Mouse (Mus musculus) CH12.LX (cell line): Measurements from ENCODE around the gene Serpine1. TPM values are rescaled to one million over a fixed set of nuclear protein-coding genes. Genes with fewer than 3 reads are reported as not detected.

Experiments
- DNase-seq: peaks from one replicate; pipeline ENCODE4 v3.0.0-alpha.2; 2013; ENCODE audit errors: extremely low read depth
- H3K27ac ChIP-seq: 2 replicates; pipeline ENCODE4 v1.5.1; 2012; ENCODE audit warnings: low read depth, mild to moderate bottlenecking, control low read depth, moderate library complexity; ENCODE audit not compliant: insufficient read depth
- H3K27me3 ChIP-seq: replicated peaks from 2 replicates; pipeline ENCODE3; 2012; ENCODE audit warnings: inconsistent platforms
- H3K36me3 ChIP-seq, 2 experiments: replicated peaks in 1 of 2; 2 replicates each; pipeline versions ENCODE3 to v1.6.1; 2012; ENCODE audit warnings: inconsistent platforms in 1 of 2, low read length in 1 of 2, mild to moderate bottlenecking in 1 of 2, mixed read lengths in 1 of 2, moderate library complexity in 1 of 2; ENCODE audit not compliant: control insufficient read depth in 1 of 2, insufficient read depth in 1 of 2
- H3K4me1 ChIP-seq, 2 experiments: 2 replicates each; pipeline ENCODE4 v1.6.1; 2012; ENCODE audit warnings: inconsistent platforms in 1 of 2, moderate library complexity in 1 of 2; ENCODE audit not compliant: insufficient read depth in 2 of 2, control insufficient read depth in 1 of 2
- H3K4me2 ChIP-seq: 2 replicates; pipeline ENCODE4 v1.6.1; 2012; ENCODE audit warnings: low read depth, mild to moderate bottlenecking, control low read depth; ENCODE audit not compliant: poor library complexity, insufficient read depth, severe bottlenecking
- H3K4me3 ChIP-seq, 3 experiments: fragments of 150-350 bp in 1 of 3; sonication (generic) in 1 of 3; replicated peaks in 1 of 3; 2 replicates each; pipeline versions ENCODE3 to v1.5.1; 2011 to 2012; ENCODE audit warnings: low read depth in 2 of 3, low read length in 2 of 3, mild to moderate bottlenecking in 2 of 3, moderate library complexity in 2 of 3, control low read depth in 1 of 3, improper control_type of control experiment in 1 of 3, inconsistent platforms in 1 of 3, mixed read lengths in 1 of 3; ENCODE audit not compliant: poor library complexity in 1 of 3
- H3K79me2 ChIP-seq: replicated peaks from 2 replicates; pipeline ENCODE4 v1.6.1; 2012; ENCODE audit warnings: mild to moderate bottlenecking, moderate library complexity; ENCODE audit not compliant: control insufficient read depth, poor library complexity, insufficient read depth, severe bottlenecking; ENCODE audit errors: extremely low read depth
- H3K9ac ChIP-seq: 2 replicates; pipeline ENCODE4 v1.6.1; 2012; ENCODE audit warnings: low read depth, mild to moderate bottlenecking, control low read depth, moderate library complexity; ENCODE audit not compliant: insufficient read depth
- H3K9me3 ChIP-seq: replicated peaks from 2 replicates; pipeline ENCODE3; 2012; ENCODE audit warnings: low read length, inconsistent platforms, mixed read lengths
- BHLHE40 ChIP-seq: IDR thresholded peaks from 2 replicates; pipeline ENCODE4 v1.6.1; 2011; ENCODE audit warnings: mild to moderate bottlenecking, low read depth, low read length, improper control_type of control experiment
- CHD1 ChIP-seq: IDR thresholded peaks from 2 replicates; pipeline ENCODE4 v1.6.1; 2012; ENCODE audit warnings: low read depth, low read length, improper control_type of control experiment, inconsistent platforms
- E2F4 ChIP-seq: IDR thresholded peaks from 2 replicates; pipeline ENCODE4 v1.6.1; 2011; ENCODE audit warnings: low read depth, low read length, improper control_type of control experiment; ENCODE audit not compliant: insufficient replicate concordance
- ELF1 ChIP-seq: IDR thresholded peaks from 2 replicates; pipeline ENCODE4 v1.6.1; 2014; ENCODE audit warnings: low read depth, mild to moderate bottlenecking, inconsistent platforms, low read length, improper control_type of control experiment
- EP300 ChIP-seq: IDR thresholded peaks from 2 replicates; pipeline ENCODE4 v1.6.1; 2011; ENCODE audit warnings: low read length, improper control_type of control experiment
- ETS1 ChIP-seq: conservative IDR thresholded peaks from 2 replicates; pipeline ENCODE4 v1.6.1; 2012; ENCODE audit warnings: low read depth, mild to moderate bottlenecking, inconsistent platforms, low read length, improper control_type of control experiment, moderate library complexity
- GABPA ChIP-seq: IDR thresholded peaks from 2 replicates; pipeline ENCODE4 v1.6.1; 2012; ENCODE audit warnings: low read depth, low read length, improper control_type of control experiment, inconsistent platforms; ENCODE audit not compliant: insufficient replicate concordance
- HCFC1 ChIP-seq: IDR thresholded peaks from 2 replicates; pipeline ENCODE4 v1.6.1; 2012; ENCODE audit warnings: low read depth, mild to moderate bottlenecking, inconsistent platforms, low read length, improper control_type of control experiment
- NRF1 ChIP-seq: IDR thresholded peaks from 2 replicates; pipeline ENCODE4 v1.6.1; 2014; ENCODE audit warnings: low read depth, mild to moderate bottlenecking, inconsistent platforms, low read length, improper control_type of control experiment, moderate library complexity
- POLR2A ChIP-seq: IDR thresholded peaks from 2 replicates; pipeline ENCODE4 v1.6.1; 2011; ENCODE audit warnings: low read depth, mild to moderate bottlenecking, improper control_type of control experiment, low read length
- POLR2AphosphoS2 ChIP-seq: IDR thresholded peaks from 2 replicates; pipeline ENCODE4 v1.6.1; 2011; ENCODE audit warnings: low read depth, low read length, improper control_type of control experiment
- RAD21 ChIP-seq: IDR thresholded peaks from 2 replicates; pipeline ENCODE4 v1.6.1; 2011; ENCODE audit warnings: low read depth, mild to moderate bottlenecking, low read length, improper control_type of control experiment, moderate library complexity
- SIN3A ChIP-seq: IDR thresholded peaks from 2 replicates; pipeline ENCODE4 v1.6.1; 2012; ENCODE audit warnings: low read length, improper control_type of control experiment, inconsistent platforms
- USF2 ChIP-seq: conservative IDR thresholded peaks from 2 replicates; pipeline ENCODE4 v1.6.1; 2011; ENCODE audit warnings: low read depth, low read length, improper control_type of control experiment
- dilution Hi-C: fragments of 300-500 bp; cut with MboI; formaldehyde crosslinking; loops from 2 replicates; pipeline ENCODE4 v1.14.3; 2020; ENCODE audit warnings: low sequenced_read_pairs; ENCODE audit not compliant: extremely low pct_unique_long_range_greater_than_20kb, extremely low pct_ligation_motif_present
- in situ Hi-C: fragments of 300-500 bp; cut with MboI; formaldehyde crosslinking; loops from 3 replicates; pipeline ENCODE4 v1.14.3; 2019; ENCODE audit warnings: low sequenced_read_pairs, low pct_ligation_motif_present, low pct_unique_long_range_greater_than_20kb, mixed read lengths
- polyA plus RNA-seq: library from polyadenylated mRNA; unstranded; fragments of >175 nt; gene quantifications from 2 replicates; pipeline ENCODE4 v1.2.1, GENCODE M21; 2012; ENCODE audit warnings: low read depth; ENCODE audit not compliant: insufficient read length
- total RNA-seq, 2 experiments: library from RNA; depleted of rRNA; stranded (reverse); fragments of 300-350 nt in 1 of 2; fragments of >200 nt in 1 of 2; gene quantifications; 2 replicates each; pipeline ENCODE4 v1.2.3; 2012 to 2014

The Serpine1 gene
- total and polyA plus RNA-seq, 3 experiments, result 0.51 to 1.8 (median 0.61) TPM

DNA sequence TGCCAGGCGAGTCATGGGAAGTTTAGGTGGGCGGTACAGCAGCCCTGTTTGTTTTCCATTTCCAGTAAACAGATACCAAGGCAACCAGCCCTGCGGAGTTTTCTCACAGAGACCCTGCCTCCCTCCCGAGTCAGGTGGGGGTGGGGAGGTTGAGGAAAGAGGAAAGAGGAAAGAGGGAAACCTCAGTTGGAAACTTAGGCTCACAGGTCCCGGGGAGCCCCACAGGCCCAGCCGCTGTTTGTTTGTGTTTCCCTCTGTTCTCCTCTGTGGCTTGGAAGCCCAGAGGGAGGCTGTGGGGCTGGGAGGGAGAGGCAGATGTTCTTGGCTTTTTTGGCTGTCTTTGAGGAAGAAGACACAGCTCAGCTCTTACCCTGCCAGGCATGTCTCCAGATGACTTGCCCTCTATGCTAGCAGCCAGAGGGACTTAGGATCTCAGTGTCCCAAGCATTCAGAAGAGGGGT lies 2.2 kb upstream of the Serpine1 start:
- no peak for DNase-seq
- Histone ChIP-seq H3K4me1 (peaks cover 11 to 38% of the 10 kb centered on the region in 2 experiments), H3K27ac (no peak overlapping the region), H3K36me3 (no peaks in the 10 kb centered on the region), H3K9ac (no peak overlapping the region), H3K79me2 (no peaks in the 10 kb centered on the region), H3K9me3 (no peaks in the 10 kb centered on the region), H3K4me2 (no peak overlapping the region), H3K27me3 (peaks cover 11% of the 10 kb centered on the region), H3K4me3 (no peak overlapping the region)
- in situ Hi-C loops (no loop called here), dilution Hi-C loops (no loop called here)
- TF ChIP-seq GABPA, result no peak
- no peak for TF ChIP-seq USF2
- TF ChIP-seq RAD21, result no peak
- no peak for TF ChIP-seq CHD1
- TF ChIP-seq BHLHE40, result no peak
- no peak for TF ChIP-seq HCFC1

DNA sequence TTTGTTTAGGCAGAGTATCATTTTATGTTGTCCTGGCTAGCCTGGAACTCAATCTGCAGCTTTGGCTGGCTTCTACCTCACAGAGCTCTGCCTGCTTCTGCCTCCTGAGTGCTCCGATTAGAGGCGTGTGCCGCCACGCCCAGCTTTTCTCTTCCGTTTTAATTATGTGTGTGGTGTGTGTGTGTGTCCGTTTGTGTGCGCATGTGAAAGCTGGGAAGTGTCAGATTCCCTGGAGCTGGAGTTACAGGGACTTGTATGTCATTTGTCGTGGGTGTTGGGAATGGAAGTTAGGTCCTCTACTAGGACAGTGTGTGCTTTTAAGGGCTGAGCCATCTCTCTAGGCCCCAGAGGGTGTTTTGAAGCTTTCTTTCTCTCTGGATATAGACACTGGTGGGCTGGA lies 1.1 kb upstream of the Serpine1 start:
- Histone ChIP-seq H3K27ac (no peak overlapping the region), H3K4me3 (no peak overlapping the region), H3K9me3 (peaks cover 2% of the 10 kb centered on the region), H3K79me2 (no peaks in the 10 kb centered on the region), H3K9ac (no peak overlapping the region), H3K4me1 (peaks cover 11 to 45% of the 10 kb centered on the region in 2 experiments), H3K4me2 (no peak overlapping the region), H3K36me3 (no peaks in the 10 kb centered on the region), H3K27me3 (peaks cover 9% of the 10 kb centered on the region)
- in situ Hi-C loops, result no loop called here
- TF ChIP-seq POLR2A, result no peak
- TF ChIP-seq ETS1, result no peak
- DNase-seq, result no peak
- dilution Hi-C loops, result no loop called here

DNA sequence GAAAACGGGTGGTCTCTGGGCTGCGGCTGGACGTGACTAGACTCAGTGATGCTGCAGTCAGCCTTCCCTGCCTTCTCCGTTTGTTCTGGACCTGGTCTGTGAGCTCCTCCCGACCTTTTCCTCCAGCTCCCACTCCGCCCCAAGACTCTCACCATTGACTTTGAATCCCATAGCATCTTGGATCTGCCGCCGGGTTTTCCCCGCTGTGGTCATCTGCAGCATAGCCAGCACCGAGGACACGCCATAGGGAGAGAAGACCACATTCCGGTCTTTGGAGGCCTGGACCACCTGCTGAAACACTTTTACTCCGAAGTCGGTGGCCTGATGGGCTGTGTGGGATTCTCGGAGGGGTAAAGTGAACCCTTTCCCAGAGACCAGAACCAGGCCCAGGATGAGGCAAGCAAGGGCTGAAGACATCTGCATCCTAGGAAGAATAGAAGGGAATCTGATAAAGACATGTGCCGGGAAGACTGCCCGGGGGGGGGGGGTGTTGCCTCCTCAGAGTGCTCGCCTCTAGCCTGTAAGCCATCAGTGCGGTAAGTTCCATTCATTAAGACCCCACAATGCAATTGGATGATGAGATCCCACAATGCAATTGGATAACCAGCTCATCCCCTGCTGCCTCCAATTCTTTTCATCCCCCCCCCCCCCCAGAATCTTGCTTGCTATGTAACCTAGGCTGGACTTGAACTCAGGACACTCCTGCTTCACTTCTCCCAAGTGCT lies 1.0 kb downstream of the Serpine1 start:
- in situ Hi-C loops (no loop called here), dilution Hi-C loops (no loop called here)
- no peak for DNase-seq
- no peaks in the 10 kb centered on the region for H3K79me2 ChIP-seq
- no peak overlapping the region for H3K27ac ChIP-seq
- peaks cover 22% of the 10 kb centered on the region for H3K27me3 ChIP-seq
- H3K4me2 ChIP-seq, result no peak overlapping the region
- no peaks in the 10 kb centered on the region for H3K36me3 ChIP-seq
- H3K4me3 ChIP-seq, result no peak overlapping the region
- no peak overlapping the region for H3K9ac ChIP-seq
- H3K4me1 ChIP-seq, result peaks cover 7 to 38% of the 10 kb centered on the region in 2 experiments
- peaks cover 2% of the 10 kb centered on the region for H3K9me3 ChIP-seq
- TF ChIP-seq ELF1, result no peak
- TF ChIP-seq CHD1, result no peak
- no peak for TF ChIP-seq EP300
- no peak for TF ChIP-seq NRF1
- TF ChIP-seq E2F4, result no peak
- TF ChIP-seq USF2, result no peak
- no peak for TF ChIP-seq POLR2AphosphoS2
- TF ChIP-seq SIN3A, result no peak
